In the genomic region with DNA sequence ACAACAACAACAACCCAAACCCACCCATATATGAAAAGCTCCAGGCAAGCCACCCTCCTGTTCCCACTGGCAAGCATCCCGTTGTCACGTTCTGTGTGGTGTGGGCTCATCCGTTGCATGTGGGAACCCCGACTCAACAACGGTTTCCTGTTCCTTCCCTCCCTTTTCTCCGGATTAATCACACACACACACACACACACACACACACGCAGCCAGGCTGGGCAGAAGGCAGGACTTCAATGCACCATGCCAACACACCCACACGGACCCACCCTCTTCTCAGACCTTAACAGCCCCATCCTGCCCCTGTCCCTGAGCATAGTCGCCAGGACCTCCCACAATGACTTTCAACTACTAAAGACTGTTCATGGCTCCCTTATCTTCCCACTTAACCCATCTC, we compare ENCODE assay signal across 18 mouse cellular contexts. TPM values are rescaled to one million over a fixed set of nuclear protein-coding genes. Genes with fewer than 3 reads are reported as not detected.
DNase-seq lines count a peak whose midpoint lies in the region; ATAC-seq lines count a peak whose summit lies in the region.
"Had no signal": no experiment of that assay in that cellular context is flagged by ENCODE, and none has a peak within 500 bp of the region (broad histone marks: within the 10 kb centered on the region; RNA-seq: fewer than 3 reads in every experiment).

No protein-coding gene starts in this region.

- peaks cover 3% of the 10 kb centered on the region for H3K36me3 ChIP-seq in hindbrain, embryonic 13.5 days
- no peaks in the 10 kb centered on the region for H3K36me3 ChIP-seq in hindbrain, embryonic 11.5 days (ENCODE audit: control insufficient read depth, insufficient read depth, low read length)
- H3K36me3 ChIP-seq in hindbrain, embryonic 16.5 days (ENCODE audit: control insufficient read depth, insufficient read depth, low read length) = no peaks in the 10 kb centered on the region
- no peaks in the 10 kb centered on the region for H3K36me3 ChIP-seq in liver, embryonic 11.5 days (ENCODE audit: control insufficient read depth, insufficient read depth, low read length)

- ATAC-seq in hindbrain, embryonic 13.5 days (ENCODE audit: low FRiP score) = no peak
- ATAC-seq in hindbrain, embryonic 11.5 days (ENCODE audit: low FRiP score) = no peak
- peak; percentile 59 for ATAC-seq in common myeloid progenitor, adult 5-6 weeks (replicated peaks; ENCODE audit: low read depth, poor library complexity, severe bottlenecking)
- ATAC-seq in hindbrain, embryonic 16.5 days = no peak
- no peak for ATAC-seq in liver, embryonic 11.5 days (replicated peaks; ENCODE audit: low FRiP score)

- no peak for DNase-seq in hindbrain, embryonic 11.5 days (ENCODE audit: low spot score)
- DNase-seq in 416B (ENCODE audit: low read depth) = peak; percentile 70
- no peak for DNase-seq in liver, embryonic 11.5 days (ENCODE audit: low spot score)
- DNase-seq in cerebellum, adult 11 months = no peak
- DNase-seq: adrenal gland, adult 2 months; heart, postnatal 10 days; kidney, adult 18-20 months; kidney, postnatal 14 days; lung, adult 18-20 months; lung, postnatal 14 days; right cerebral cortex, postnatal 25 days had no signal

- H3K4me2 ChIP-seq in hindbrain, embryonic 13.5 days = no peak overlapping the region
- H3K4me2 ChIP-seq in hindbrain, embryonic 11.5 days (replicated peaks; ENCODE audit: low read depth, low read length) = no peak overlapping the region
- H3K4me2 ChIP-seq in hindbrain, embryonic 16.5 days (ENCODE audit: low read length) = no peak overlapping the region
- no peak overlapping the region for H3K4me2 ChIP-seq in liver, embryonic 11.5 days
- H3K4me2 ChIP-seq: heart, embryonic 11.5 days had no signal

- H3K9ac ChIP-seq in hindbrain, embryonic 13.5 days = no peak overlapping the region
- no peak overlapping the region for H3K9ac ChIP-seq in hindbrain, embryonic 11.5 days (ENCODE audit: low read depth, low read length)
- H3K9ac ChIP-seq in hindbrain, embryonic 16.5 days (ENCODE audit: low read depth, low read length) = no peak overlapping the region
- no peak overlapping the region for H3K9ac ChIP-seq in liver, embryonic 11.5 days (ENCODE audit: low read depth, low read length)

- H3K4me1 ChIP-seq in hindbrain, embryonic 13.5 days (replicated peaks) = peaks cover 64% of the 10 kb centered on the region
- peaks cover 1% of the 10 kb centered on the region; the same call in 1 of the 2 replicates for H3K4me1 ChIP-seq in hindbrain, embryonic 11.5 days (replicated peaks; ENCODE audit: control insufficient read depth, insufficient read depth, low read length)
- peaks cover 24% of the 10 kb centered on the region for H3K4me1 ChIP-seq in hindbrain, embryonic 16.5 days (ENCODE audit: control insufficient read depth, insufficient read depth, low read depth, low read length)
- no peaks in the 10 kb centered on the region for H3K4me1 ChIP-seq in liver, embryonic 11.5 days (replicated peaks; ENCODE audit: control insufficient read depth, insufficient read depth, low read length)

- H3K27ac ChIP-seq in hindbrain, embryonic 13.5 days = peak overlapping the region; percentile 60
- no peak overlapping the region for H3K27ac ChIP-seq in hindbrain, embryonic 11.5 days (ENCODE audit: low read depth, low read length)
- H3K27ac ChIP-seq in hindbrain, embryonic 16.5 days (ENCODE audit: low read depth, low read length) = peak overlapping the region; percentile 73
- no peak overlapping the region for H3K27ac ChIP-seq in liver, embryonic 11.5 days (ENCODE audit: low read depth, low read length)
- H3K27ac ChIP-seq: layer of hippocampus, adult 2 months had no signal

- H3K9me3 ChIP-seq in hindbrain, embryonic 13.5 days = 0 out of 2 replicates have a peak, but pooled peaks cover 3% of the 10 kb centered on the region
- H3K9me3 ChIP-seq in hindbrain, embryonic 11.5 days (ENCODE audit: control insufficient read depth, low read length) = no peaks in the 10 kb centered on the region
- no peaks in the 10 kb centered on the region for H3K9me3 ChIP-seq in hindbrain, embryonic 16.5 days (ENCODE audit: control insufficient read depth, low read length)
- no peaks in the 10 kb centered on the region; the same call in 1 of the 2 replicates for H3K9me3 ChIP-seq in liver, embryonic 11.5 days (ENCODE audit: control insufficient read depth, low read length)

- H3K27me3 ChIP-seq in hindbrain, embryonic 13.5 days = no peaks in the 10 kb centered on the region
- H3K27me3 ChIP-seq in hindbrain, embryonic 11.5 days (ENCODE audit: control insufficient read depth, insufficient read depth, low read length) = no peaks in the 10 kb centered on the region
- H3K27me3 ChIP-seq in hindbrain, embryonic 16.5 days (replicated peaks; ENCODE audit: control insufficient read depth, insufficient read depth, low read length) = no peaks in the 10 kb centered on the region
- H3K27me3 ChIP-seq in liver, embryonic 11.5 days (replicated peaks; ENCODE audit: control insufficient read depth, insufficient read depth, low read length) = peaks cover 5% of the 10 kb centered on the region

- no peak overlapping the region for H3K4me3 ChIP-seq in hindbrain, embryonic 13.5 days
- H3K4me3 ChIP-seq in hindbrain, embryonic 11.5 days (ENCODE audit: low read depth, low read length) = no peak overlapping the region
- H3K4me3 ChIP-seq in hindbrain, embryonic 16.5 days (ENCODE audit: low read length) = no peak overlapping the region
- H3K4me3 ChIP-seq in liver, embryonic 11.5 days (ENCODE audit: low read depth, low read length) = no peak overlapping the region
- H3K4me3 ChIP-seq: layer of hippocampus, adult 2 months; myocyte had no signal

- 80% methylated on average over 9 of the region's 9 CpGs for WGBS in hindbrain, embryonic 13.5 days
- 83% methylated on average over 9 of the region's 9 CpGs for WGBS in hindbrain, embryonic 11.5 days
- 60% methylated on average over 9 of the region's 9 CpGs for WGBS in hindbrain, embryonic 16.5 days
- 74% methylated on average over 9 of the region's 9 CpGs for WGBS in liver, embryonic 11.5 days

RNA-seq across cellular contexts. Expression of a gene that starts 9.6 kb away (rescaled TPM):
- 118 and 127 TPM in 2 replicates for polyA plus RNA-seq in hindbrain, embryonic 13.5 days (2015; fragmentation: Nextera tagmentation; extraction: Ambion mirVana)
- polyA plus RNA-seq in hindbrain, embryonic 11.5 days (2014; fragmentation: Nextera tagmentation; extraction: Ambion mirVana) = 82.5 and 88.2 TPM in 2 replicates
- 8.4 and 17.2 TPM in 2 replicates for total RNA-seq in common myeloid progenitor, adult 5-6 weeks (2017)
- polyA plus RNA-seq in hindbrain, embryonic 16.5 days (2015; fragmentation: Nextera tagmentation; extraction: Ambion mirVana) = 98.0 and 105 TPM in 2 replicates
- 41.4 and 44.7 TPM in 2 replicates for polyA plus RNA-seq in liver, embryonic 11.5 days (2014; fragmentation: Nextera tagmentation; extraction: Ambion mirVana)

RNA-seq across cellular contexts. Expression of a gene that starts 9.9 kb away (rescaled TPM):
- polyA plus RNA-seq in hindbrain, embryonic 13.5 days (2015; fragmentation: Nextera tagmentation; extraction: Ambion mirVana) = 17.2 and 20.9 TPM in 2 replicates
- 12.8 and 13.8 TPM in 2 replicates for polyA plus RNA-seq in hindbrain, embryonic 11.5 days (2014; fragmentation: Nextera tagmentation; extraction: Ambion mirVana)
- total RNA-seq in common myeloid progenitor, adult 5-6 weeks (2017) = 0.09 TPM in 1 of 2 replicates, not detected in the other
- 12.0 and 14.9 TPM in 2 replicates for polyA plus RNA-seq in hindbrain, embryonic 16.5 days (2015; fragmentation: Nextera tagmentation; extraction: Ambion mirVana)
- 0.12 and 0.31 TPM in 2 replicates for polyA plus RNA-seq in liver, embryonic 11.5 days (2014; fragmentation: Nextera tagmentation; extraction: Ambion mirVana)
- total RNA-seq: heart, postnatal 10 days; liver, adult 2 months had no signal
- polyA plus RNA-seq: liver, adult 2 months had no signal

RNA-seq across cellular contexts. Expression of a gene that starts 31.4 kb away (rescaled TPM):
- polyA plus RNA-seq in hindbrain, embryonic 13.5 days (2015; fragmentation: Nextera tagmentation; extraction: Ambion mirVana) = 15.7 and 16.0 TPM in 2 replicates
- polyA plus RNA-seq in hindbrain, embryonic 11.5 days (2014; fragmentation: Nextera tagmentation; extraction: Ambion mirVana) = 14.6 and 15.5 TPM in 2 replicates
- 2.9 and 7.1 TPM in 2 replicates for total RNA-seq in common myeloid progenitor, adult 5-6 weeks (2017)
- polyA plus RNA-seq in hindbrain, embryonic 16.5 days (2015; fragmentation: Nextera tagmentation; extraction: Ambion mirVana) = 20.3 and 22.9 TPM in 2 replicates
- polyA plus RNA-seq in liver, embryonic 11.5 days (2014; fragmentation: Nextera tagmentation; extraction: Ambion mirVana) = 30.6 and 34.4 TPM in 2 replicates

RNA-seq across cellular contexts. Expression of a gene that starts 32.7 kb away (rescaled TPM):
- polyA plus RNA-seq in hindbrain, embryonic 13.5 days (2015; fragmentation: Nextera tagmentation; extraction: Ambion mirVana) = 7.6 and 8.4 TPM in 2 replicates
- polyA plus RNA-seq in hindbrain, embryonic 11.5 days (2014; fragmentation: Nextera tagmentation; extraction: Ambion mirVana) = 8.8 and 10.9 TPM in 2 replicates
- 23.6 and 31.2 TPM in 2 replicates for total RNA-seq in common myeloid progenitor, adult 5-6 weeks (2017)
- 7.4 and 9.3 TPM in 2 replicates for polyA plus RNA-seq in hindbrain, embryonic 16.5 days (2015; fragmentation: Nextera tagmentation; extraction: Ambion mirVana)
- polyA plus RNA-seq in liver, embryonic 11.5 days (2014; fragmentation: Nextera tagmentation; extraction: Ambion mirVana) = 18.3 and 20.9 TPM in 2 replicates

RNA-seq across cellular contexts. Expression of a gene that starts 39.7 kb away (rescaled TPM):
- polyA plus RNA-seq in hindbrain, embryonic 13.5 days (2015; fragmentation: Nextera tagmentation; extraction: Ambion mirVana) = 91.2 and 98.2 TPM in 2 replicates
- 82.2 and 82.5 TPM in 2 replicates for polyA plus RNA-seq in hindbrain, embryonic 11.5 days (2014; fragmentation: Nextera tagmentation; extraction: Ambion mirVana)
- 1.4 and 3.0 TPM in 2 replicates for total RNA-seq in common myeloid progenitor, adult 5-6 weeks (2017)
- 104 and 114 TPM in 2 replicates for polyA plus RNA-seq in hindbrain, embryonic 16.5 days (2015; fragmentation: Nextera tagmentation; extraction: Ambion mirVana)
- 2.9 and 3.0 TPM in 2 replicates for polyA plus RNA-seq in liver, embryonic 11.5 days (2014; fragmentation: Nextera tagmentation; extraction: Ambion mirVana)

Comparison
In these comparisons a context has a peak if more than half of its experiments do, and no peak if none do; other contexts are left out.
1. H3K27ac ChIP-seq: peak in hindbrain, embryonic 13.5 days (single experiment) and hindbrain, embryonic 16.5 days (single experiment); none in hindbrain, embryonic 11.5 days (single experiment) and liver, embryonic 11.5 days (single experiment).